Mouse (Mus musculus) right cerebral cortex, postnatal 14 days (tissue): ENCODE data around the gene Gpm6a.
A peak's percentile ranks its signal among the peaks of the same experiment; 100 is the strongest.

Experiments
- DNase-seq: peaks from one replicate; pipeline ENCODE4 v3.0.0; 2022

Gpm6a gene

DNA sequence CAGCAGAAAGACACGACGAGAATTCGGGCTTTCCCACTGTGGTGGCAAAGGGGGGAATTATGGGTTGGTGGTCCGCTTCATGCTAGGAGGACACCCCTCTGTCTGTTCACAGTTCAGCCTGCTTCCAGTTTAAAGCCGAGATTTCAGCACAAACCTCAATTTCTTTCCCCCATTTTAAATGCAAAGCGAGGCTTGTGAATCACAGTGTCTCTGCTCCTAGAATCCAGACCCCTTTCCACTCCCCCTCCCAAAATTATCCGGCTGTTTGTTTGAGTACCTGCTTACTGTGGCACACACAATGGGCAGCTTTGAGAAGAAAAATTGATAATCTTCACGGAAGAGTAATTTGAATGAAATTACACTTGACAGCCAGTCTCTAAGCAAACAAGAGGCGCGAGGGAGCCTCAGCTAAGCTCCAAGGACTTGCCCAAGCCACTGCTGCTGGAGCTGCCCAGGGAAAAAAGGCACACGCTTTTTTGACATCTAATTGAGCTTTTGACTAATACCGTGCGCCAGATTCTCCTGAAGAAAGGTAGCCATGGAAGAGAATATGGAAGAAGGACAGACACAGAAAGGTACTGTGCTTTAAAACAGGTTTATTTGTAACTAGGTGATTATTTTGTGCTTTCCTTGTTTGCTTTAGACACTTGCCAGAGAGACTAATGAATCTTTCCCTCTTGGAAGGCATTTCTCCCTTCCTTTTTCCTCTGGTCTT is at the start of gene Gpm6a:
TSS of gene Gpm6a (plus strand) at position 103 of the 715 bp plus-strand sequence.
- peak; percentile 59 for DNase-seq

DNA sequence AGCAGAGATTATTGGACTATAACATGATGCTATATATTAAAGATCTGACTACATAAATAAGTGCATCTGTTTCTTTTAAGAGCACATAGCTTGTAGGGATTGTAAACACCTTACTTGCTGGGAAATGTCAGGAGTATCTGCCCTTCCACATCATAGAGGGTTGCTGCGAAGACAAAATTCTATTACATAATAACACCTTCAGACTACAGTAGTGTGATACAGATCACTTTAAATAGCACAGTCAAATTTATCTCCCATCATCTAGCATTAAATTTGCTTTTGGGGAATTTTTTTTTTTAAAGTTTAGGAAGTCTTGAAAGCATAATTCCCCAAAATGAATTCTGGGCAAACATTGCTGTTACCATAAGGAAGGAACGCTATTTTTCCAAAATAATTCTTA is 41.8 kb upstream of the Gpm6a start:
- DNase-seq: no peak

DNA sequence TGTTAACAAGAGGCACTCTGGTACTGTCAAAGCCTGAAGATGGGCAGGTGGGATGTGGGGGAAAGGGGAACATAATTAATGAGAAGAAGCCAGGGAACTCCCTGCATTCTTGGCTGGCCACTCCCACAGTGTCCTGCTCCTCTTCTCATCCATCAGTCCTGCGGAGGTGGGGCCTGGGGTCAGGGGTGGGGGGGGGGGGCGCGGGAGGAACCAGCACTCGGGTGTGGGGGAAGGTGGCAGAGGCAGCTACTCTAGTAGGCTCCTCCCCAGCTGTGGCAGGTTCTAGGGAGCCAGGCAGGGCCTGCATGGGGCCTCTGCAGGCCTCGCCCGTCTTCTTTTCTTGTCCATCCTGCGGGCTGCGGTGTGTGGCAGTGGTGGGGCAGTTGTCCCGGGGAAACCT is 36.9 kb upstream of the Gpm6a start:
- DNase-seq: no peak

DNA sequence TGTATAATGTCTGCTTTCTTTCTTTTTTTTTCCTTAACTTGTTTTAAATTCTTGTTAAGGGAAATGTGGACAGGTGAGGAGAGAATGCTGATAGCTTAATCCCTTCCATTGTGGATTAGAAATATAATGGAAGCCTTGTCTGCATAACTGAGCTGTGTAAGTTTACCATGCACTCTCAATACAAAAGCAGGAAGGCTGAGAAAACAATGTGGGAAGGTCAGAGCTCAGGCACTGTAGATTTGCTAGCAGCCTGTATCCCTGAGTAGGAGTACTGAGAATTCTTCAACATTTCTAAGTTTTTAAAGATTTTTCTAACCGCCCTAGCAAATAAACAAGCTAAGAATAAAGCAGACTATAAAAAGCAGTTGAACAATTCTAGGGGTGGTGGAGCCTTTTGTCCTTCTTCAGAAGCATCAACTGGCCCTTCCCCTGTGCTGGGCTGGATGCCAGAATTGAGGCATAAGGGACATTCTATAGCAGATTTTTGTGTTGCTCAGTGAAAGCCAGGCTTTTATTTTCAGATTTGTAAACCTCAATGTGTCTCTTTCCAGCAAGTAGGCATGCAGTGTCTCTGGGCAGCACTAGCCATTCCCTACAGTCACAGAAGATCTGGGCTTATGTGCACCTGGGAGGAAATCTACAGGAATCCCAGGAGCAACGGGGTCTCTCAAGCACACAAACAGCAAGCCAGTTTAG is 32.3 kb upstream of the Gpm6a start:
- peak; percentile 33 for DNase-seq

DNA sequence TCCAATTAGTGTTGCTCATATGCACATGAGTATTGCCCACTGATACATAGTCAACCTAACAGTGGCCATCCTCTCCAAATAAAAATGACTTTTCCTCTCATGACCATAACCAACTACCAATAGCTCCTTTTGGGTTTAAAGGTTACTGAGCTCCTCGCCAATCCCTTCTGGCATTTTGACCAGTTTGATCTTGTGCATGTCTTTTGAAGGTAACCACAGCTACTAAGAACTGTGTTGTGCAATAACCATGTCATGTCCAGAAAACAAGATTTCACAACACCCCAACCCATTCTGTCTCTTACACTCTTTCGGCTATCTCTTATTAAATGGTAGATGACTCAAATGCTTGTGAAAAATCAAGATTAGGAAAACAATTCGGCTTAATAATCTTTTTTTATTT is 29.7 kb upstream of the Gpm6a start:
- DNase-seq: no peak

DNA sequence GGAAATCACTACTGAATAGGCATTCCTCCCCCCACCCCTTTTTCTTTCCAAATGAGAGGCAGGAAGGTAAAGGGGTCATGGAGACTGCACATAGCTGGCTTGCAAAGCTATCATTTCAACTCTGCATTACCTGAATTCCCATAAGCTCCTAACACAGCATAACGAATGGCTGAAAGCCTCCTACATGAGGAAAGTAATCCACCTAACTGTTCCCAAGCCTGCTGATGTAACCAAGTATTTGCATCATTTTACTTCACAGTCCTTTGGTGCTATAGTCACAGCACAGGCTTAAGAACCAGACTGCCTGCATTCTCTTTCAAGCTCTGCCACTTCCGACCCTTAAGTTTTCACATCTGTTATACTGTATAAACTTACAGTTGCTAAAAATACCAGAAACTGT is 22.3 kb upstream of the Gpm6a start:
- no peak for DNase-seq

DNA sequence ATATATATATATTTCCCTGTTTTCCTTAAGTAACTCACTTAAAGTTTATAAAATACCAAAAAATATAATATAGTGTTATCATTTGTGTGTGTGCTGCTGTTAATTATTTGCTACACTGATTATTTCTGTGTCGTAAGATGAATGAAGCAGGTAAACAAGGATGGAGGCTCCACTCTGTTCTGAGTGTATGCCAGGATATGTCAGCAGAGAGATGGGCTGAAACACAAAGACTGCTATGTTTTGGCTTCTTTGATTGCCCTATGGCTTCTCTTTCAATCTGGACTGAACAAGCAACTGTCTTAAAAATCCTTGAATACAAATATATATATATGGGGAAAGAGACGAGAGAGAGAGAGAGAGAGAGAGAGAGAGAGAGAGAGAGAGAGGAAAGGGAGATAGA is 1.3 kb upstream of the Gpm6a start:
- DNase-seq: no peak

DNA sequence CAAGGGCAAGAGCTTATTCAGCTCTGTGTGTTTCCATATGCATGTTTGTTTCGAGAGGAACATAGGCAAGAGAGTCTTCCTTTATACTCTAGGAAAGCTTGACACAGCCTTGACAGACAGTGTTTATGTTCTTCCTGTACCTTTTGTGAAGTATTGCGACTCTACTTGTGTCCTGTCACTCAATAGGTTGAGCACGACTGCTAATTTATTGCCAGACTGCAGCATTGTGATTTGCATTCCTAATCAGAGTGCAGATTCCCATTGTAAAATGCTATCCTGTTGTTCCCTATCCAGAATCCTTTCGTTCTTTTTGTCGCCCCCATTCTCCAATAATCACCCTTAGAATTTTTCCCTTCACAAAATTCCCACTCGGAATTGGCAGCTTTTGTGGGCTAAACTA is 613 bp upstream of the Gpm6a start:
- no peak for DNase-seq

DNA sequence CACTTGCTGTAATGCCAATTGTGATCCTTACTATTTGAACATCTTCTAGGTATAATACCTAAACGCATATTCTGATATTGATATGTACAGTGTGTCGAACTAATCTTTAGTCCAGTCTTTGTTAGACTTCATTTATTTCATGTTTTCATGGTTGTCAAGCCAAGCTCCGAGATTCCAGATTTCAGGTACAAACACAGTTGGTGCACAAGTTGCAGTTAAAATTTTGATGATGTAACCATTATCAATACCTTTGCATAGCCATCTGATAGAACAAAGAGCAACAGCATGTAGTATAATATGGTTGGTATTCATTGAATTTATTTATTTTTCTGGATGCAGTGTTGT is 785 bp downstream of the Gpm6a start:
- DNase-seq: no peak

DNA sequence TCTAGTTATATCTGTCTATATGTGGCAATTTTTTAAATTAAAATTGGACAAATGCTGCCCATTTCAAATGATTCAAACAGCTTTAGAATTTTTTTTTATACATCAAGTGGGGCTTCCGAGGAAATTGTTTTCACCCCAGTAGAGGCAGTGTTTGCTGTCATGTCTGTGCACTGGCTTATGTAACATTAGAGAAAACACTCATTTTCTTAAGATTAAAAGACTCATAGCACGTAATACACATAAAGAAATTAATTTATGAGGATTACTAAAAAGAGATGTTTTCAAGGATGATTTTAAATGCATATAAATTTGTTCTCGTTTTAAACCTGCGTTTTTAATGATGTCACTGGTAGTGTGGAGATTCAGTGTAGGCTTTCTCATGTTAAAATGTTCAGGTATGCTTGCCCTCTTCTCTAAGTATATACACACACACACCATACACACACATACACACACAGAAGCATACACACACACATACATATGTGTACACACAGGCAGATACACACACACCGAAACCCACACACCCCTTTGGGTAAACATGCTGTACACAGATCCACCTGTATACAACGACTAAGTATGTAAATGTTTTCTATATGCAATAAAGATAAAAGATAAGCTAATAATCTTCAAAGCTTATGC is 1.4 kb downstream of the Gpm6a start:
- DNase-seq: no peak

DNA sequence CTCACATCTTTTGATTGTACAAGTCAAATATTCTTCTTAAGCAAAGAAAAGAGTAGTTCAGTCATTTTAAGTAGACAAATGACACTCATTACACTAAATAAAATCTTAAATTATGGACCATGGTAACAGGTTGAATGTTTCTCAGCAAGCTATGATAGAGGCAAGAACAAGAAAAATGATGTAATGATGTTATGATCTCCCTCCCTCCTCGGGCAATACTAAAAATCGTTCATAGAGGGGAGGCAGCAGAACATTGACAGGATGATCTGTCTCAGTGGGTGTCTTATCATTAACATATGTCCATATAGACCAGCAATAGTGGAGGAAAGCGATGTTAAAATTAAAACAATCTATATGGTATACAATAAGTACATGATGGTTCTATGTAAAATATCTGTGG is 2.1 kb downstream of the Gpm6a start:
- DNase-seq: no peak

DNA sequence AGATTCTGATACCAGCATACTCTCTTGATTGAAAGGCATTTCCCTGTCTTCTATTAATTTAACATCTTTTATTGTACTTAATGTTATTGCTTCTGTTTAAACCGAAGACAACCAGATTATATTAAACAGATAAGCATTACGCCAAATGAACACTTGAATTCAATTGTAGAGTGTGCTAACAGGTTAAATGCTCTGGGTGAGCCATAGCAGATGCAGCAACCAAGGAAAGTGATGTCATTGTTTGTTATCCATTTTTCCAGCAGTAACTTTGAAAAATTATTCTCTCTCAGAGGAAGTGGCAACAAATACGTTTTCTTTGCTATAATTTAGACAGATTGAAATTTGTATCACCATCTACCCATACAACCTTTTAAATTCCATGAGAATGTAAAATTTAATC is 2.9 kb downstream of the Gpm6a start:
- no peak for DNase-seq

DNA sequence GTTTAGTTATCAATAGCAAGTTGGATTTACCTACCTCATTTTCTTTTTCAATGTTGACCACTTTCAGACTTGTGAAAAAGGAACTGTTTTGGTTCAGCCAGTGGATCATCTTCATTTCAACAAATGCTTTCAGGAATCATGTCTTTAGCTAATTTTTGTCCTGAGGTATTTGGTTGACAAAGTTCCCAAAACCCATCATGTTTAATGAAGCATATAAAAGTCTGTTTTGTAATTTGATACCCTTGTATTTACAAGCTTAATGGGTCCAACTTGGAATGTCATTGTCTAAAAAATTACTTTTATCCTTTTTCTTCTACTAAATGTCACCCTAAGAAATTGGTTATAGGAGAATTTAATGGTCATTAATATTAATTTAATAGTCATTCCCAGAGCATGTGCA is 6.9 kb downstream of the Gpm6a start:
- no peak for DNase-seq

DNA sequence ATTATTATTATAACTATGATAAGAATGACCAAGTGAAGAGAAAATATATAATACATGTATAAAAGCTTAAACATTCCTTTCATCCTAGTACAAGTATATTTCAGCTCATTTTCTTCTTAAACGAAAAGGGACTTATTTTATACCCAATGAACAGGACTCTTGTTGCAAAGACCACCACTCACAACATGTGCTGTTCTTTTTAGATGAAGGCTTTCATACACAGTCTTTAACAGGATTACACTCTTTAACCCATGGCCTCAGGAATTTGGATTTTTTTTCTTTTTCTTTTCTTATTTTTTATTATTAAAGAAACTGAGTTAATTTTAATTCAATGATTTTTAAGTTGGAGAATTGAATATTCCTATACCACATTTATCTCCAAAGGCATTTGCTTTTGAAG is 20.4 kb downstream of the Gpm6a start:
- no peak for DNase-seq

DNA sequence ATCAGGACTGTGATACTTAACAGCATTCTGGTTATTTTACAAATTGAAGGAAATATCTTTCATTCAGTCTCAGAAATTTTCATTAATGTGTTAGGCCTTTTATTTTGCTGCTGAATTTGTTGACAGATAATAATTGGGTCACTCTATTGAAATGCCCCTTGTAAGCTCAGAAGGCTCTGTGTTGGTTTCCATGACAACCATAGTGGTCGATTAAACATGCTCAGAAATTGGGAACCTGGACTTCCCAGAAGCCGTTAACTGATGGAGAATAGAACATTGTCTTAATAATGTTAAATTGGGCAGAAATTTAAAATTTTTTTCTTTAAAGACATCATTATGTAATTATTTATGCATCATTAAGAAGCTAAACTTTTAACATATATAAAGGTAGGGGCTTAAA is 20.9 kb downstream of the Gpm6a start:
- no peak for DNase-seq

DNA sequence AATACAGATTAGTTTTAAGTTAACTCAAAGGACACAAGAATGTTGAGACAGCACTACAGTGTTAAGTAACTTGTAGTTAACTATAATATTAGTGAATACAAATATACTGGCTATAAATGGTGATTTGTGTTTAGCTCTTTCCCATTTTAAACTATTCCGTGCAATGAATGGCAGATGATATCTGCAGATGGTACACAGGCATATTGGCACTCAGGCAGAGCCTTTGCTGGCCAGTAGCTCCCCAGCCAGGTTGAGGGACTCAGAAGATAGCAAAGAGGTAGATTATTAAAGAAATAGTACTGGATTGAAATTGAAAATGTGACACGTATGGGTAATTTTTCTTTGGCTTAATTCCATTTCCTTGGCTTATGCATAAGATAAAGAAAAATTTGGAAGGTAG is 21.3 kb downstream of the Gpm6a start:
- no peak for DNase-seq

DNA sequence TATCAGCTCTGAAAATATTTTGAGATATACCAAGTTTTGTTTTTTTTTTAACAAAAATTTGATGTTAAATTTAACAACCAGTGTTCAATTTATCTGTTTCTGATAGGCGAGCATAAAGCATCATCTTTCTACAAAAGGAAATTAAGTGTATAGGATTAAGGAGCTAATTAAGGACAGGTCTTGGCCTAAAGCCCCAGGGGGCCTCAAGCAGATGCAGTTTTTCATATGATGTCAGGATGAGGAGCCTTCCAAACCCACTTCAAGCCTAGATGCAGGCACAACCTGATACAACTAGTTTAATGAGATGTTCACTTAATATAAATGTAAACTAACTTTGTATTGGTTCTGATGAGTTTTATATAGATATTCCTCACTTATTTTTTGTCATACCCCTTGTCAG is 22.0 kb downstream of the Gpm6a start:
- DNase-seq: no peak

DNA sequence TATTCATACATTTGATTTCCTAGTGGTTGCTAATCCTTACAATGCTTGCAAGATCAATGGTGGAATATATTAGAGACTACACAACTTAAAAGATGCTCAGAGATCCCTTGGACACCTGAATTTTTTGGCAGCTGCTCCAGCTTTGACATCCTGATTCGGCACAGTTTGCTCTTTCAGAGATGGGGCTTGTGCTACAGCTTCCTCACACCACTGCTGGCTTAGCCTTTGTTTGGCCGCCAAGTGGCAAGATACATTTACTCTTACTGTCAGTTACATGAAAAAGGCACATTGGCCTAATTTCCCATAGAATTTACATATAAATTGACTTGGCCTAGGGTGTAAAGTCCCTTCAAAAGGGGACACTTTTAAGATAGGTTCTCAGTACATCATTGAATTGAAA is 32.1 kb downstream of the Gpm6a start:
- DNase-seq: no peak

DNA sequence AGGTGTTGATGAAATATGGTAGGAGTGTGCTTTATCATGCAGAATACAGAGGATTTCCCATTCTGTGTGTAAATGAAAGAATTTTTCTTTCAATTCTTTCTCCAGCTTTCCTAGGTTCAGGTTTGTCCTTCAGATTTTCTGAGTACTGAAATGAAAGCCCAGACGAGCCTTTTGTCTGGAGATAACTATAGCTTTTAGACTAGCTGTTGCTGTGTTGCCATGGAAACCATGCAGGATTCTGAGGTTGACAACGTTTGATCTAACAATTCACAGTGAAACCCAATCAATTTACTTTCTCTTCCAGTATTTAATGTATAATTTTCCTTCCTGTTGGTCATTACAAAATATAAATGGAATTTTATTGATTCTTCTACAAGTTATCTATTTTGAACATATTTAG is 34.5 kb downstream of the Gpm6a start:
- no peak for DNase-seq

DNA sequence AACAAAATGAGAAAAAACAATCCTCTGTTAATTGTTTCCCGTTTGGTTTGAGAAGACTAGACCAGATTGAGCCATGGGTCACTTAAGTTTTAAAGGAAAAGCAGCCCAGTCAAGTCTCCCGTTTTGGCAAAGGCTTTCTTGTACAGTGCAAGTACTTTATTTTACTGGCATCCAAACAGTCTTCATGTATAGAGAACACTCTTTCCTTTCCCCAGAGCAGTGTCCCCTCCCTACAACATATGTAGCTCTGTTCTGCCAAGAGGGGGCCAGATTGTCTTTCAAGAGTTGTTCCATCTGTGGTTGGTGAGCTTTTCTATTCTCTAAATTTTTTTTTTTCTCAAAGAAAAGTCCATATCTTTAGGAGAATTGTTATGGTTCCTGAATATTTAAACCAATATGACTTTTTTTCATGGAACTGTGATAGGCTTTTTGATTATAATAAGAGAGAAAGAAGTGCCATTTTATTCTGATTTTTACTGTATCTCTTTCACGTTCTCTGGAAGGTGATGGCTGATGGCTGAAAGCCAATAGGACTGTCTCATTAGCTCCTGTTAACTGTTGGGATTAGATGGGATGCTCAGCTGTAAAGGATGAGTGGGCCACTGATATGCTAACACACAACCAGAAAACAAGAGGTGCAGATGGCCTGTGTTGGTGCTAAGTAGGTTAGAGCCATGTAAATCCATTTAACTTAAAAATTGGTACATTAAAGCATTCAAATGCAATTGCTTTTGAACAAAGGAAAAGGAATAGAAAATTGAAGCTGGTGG is 37.4 kb downstream of the Gpm6a start:
- no peak for DNase-seq

DNA sequence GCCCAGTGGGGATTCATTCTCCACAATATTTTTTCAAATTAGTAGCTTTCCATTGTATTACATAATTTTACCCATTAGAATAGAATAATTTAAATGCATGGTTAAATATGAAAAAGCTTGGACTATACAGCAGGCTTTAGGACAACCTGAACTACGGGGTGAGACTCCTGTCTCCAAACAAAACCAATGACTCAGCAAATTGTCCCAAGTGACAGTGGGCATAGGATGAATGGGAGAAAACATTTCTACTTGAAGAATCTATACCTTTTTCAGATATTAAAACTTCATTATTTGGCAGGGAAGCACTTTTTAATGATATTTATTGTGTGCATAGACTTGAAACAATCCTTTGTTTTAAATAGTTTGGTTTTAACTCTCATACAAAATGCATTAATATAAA is 41.0 kb downstream of the Gpm6a start:
- no peak for DNase-seq

DNA sequence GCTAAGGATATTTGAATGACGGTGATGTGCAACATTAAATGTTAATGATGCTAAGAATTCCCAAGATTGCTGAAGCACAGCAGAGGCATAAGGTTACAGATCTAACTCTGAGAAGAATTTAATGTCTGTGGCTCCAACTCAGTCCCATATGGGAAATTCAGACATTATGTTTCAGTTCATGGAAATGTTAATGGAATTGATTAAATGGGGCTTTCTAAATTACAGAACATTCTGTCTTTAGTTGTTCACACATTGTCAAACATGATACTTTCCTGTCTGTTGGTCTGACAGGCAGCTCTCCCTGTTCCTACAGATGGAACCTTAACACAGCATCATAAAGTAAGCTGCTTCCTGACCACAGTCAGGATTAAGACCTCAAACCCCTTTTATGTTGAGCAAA is 47.8 kb downstream of the Gpm6a start:
- DNase-seq: no peak

DNA sequence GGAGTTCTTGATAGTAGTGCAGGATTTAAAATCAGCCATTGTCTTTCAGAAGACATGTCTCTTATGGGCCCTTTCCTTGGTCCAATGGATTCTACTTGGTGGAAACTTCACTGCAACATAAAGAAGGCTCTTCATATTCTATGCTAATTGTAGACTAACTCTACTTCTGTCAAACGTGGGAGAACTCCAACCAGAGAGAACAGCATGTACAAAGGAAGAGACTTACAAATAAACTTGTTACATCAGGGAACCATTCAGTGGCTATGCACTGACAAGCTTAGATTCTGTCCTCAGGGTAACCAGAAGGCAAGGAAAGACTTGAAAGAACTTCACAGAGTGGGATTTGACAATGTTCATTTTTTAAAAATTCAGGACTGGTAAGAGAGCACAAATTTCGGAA is 48.3 kb downstream of the Gpm6a start:
- DNase-seq: no peak

DNA sequence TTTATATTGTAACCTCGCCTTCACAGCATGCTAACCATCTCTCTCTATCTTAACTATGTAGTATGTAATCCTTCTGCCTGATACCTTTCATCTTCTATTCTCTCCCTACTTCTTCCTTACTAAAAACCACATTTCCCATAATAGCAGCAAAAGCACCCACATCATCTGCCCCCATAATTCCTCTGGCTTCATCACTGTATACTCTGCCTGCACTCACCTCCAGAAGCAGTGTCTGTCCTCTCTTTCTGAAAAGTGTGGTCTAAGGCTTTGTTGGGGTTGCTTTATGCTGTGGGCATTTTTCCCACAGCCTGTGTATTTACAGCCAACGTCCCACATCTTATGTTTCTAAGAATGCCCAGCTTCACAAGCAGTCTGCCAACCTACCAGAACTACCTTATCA is 57.6 kb downstream of the Gpm6a start:
- no peak for DNase-seq
